Comparison of ENCODE assay signal across 19 mouse cellular contexts in genomic region chr1:132922257-132922656, GRCm38 (mm10). TPM values are rescaled to one million over a fixed set of nuclear protein-coding genes. Genes with fewer than 3 reads are reported as not detected.
DNase-seq lines count a peak whose midpoint lies in the region; ATAC-seq lines count a peak whose summit lies in the region.
"Had no signal": no experiment of that assay in that cellular context is flagged by ENCODE, and none has a peak within 500 bp of the region (broad histone marks: within the 10 kb centered on the region; RNA-seq: fewer than 3 reads in every experiment).

No protein-coding gene starts in this region.

- H3K27me3 ChIP-seq in forebrain, embryonic 10.5 days (ENCODE audit: poor library complexity, severe bottlenecking), result peaks cover 43% of the 10 kb centered on the region
- no peaks in the 10 kb centered on the region for H3K27me3 ChIP-seq in forebrain, embryonic 16.5 days (replicated peaks; ENCODE audit: control insufficient read depth, insufficient read depth, low read length)
- no peaks in the 10 kb centered on the region for H3K27me3 ChIP-seq in forebrain, embryonic 15.5 days
- no peaks in the 10 kb centered on the region for H3K27me3 ChIP-seq in hindbrain, embryonic 16.5 days (replicated peaks; ENCODE audit: control insufficient read depth, insufficient read depth, low read length)
- H3K27me3 ChIP-seq in midbrain, embryonic 16.5 days (ENCODE audit: control insufficient read depth, insufficient read depth, low read depth, low read length), result no peaks in the 10 kb centered on the region
- peaks cover 6% of the 10 kb centered on the region; the same call in 1 of the 2 replicates for H3K27me3 ChIP-seq in intestine, embryonic 15.5 days (replicated peaks)
- H3K27me3 ChIP-seq: neural tube, embryonic 12.5 days had no signal

- WGBS in forebrain, embryonic 10.5 days, result 84% methylated on average over 9 of the region's 9 CpGs
- WGBS in forebrain, embryonic 16.5 days, result 52% methylated on average over 9 of the region's 9 CpGs
- WGBS in forebrain, embryonic 15.5 days, result 36% methylated on average over 9 of the region's 9 CpGs
- WGBS in hindbrain, embryonic 16.5 days, result 70% methylated on average over 9 of the region's 9 CpGs
- 57% methylated on average over 9 of the region's 9 CpGs for WGBS in midbrain, embryonic 16.5 days
- WGBS in intestine, embryonic 15.5 days, result 88% methylated on average over 9 of the region's 9 CpGs

- no peaks in the 10 kb centered on the region for H3K36me3 ChIP-seq in forebrain, embryonic 10.5 days (replicated peaks)
- no peaks in the 10 kb centered on the region for H3K36me3 ChIP-seq in forebrain, embryonic 16.5 days (ENCODE audit: control insufficient read depth, insufficient read depth)
- H3K36me3 ChIP-seq in forebrain, embryonic 15.5 days, result no peaks in the 10 kb centered on the region
- H3K36me3 ChIP-seq in hindbrain, embryonic 16.5 days (ENCODE audit: control insufficient read depth, insufficient read depth, low read length), result no peaks in the 10 kb centered on the region
- no peaks in the 10 kb centered on the region for H3K36me3 ChIP-seq in midbrain, embryonic 16.5 days (ENCODE audit: control insufficient read depth, insufficient read depth, low read length)
- no peaks in the 10 kb centered on the region for H3K36me3 ChIP-seq in intestine, embryonic 15.5 days
- H3K36me3 ChIP-seq: neural tube, embryonic 12.5 days had no signal

- H3K4me3 ChIP-seq in forebrain, embryonic 10.5 days, result no peak overlapping the region
- H3K4me3 ChIP-seq in forebrain, embryonic 16.5 days (replicated peaks; ENCODE audit: low read length), result no peak overlapping the region
- H3K4me3 ChIP-seq in forebrain, embryonic 15.5 days, result no peak overlapping the region
- H3K4me3 ChIP-seq in hindbrain, embryonic 16.5 days (ENCODE audit: low read length), result no peak overlapping the region
- no peak overlapping the region for H3K4me3 ChIP-seq in midbrain, embryonic 16.5 days (ENCODE audit: low read depth, low read length)
- H3K4me3 ChIP-seq in intestine, embryonic 15.5 days (replicated peaks), result no peak overlapping the region
- H3K4me3 ChIP-seq: gastrocnemius, adult 2 months; neural tube, embryonic 12.5 days had no signal

- H3K4me2 ChIP-seq in forebrain, embryonic 16.5 days (ENCODE audit: low read length), result no peak overlapping the region
- no peak overlapping the region for H3K4me2 ChIP-seq in forebrain, embryonic 15.5 days (replicated peaks)
- H3K4me2 ChIP-seq in hindbrain, embryonic 16.5 days (ENCODE audit: low read length), result no peak overlapping the region
- H3K4me2 ChIP-seq in midbrain, embryonic 16.5 days (ENCODE audit: low read length), result no peak overlapping the region
- H3K4me2 ChIP-seq in intestine, embryonic 15.5 days (replicated peaks), result no peak overlapping the region
- H3K4me2 ChIP-seq: lung, embryonic 14.5 days; neural tube, embryonic 12.5 days had no signal

- peak overlapping the region; percentile 69; the same call in 1 of the 2 replicates for H3K27ac ChIP-seq in forebrain, embryonic 10.5 days
- H3K27ac ChIP-seq in forebrain, embryonic 16.5 days (ENCODE audit: low read length), result no peak overlapping the region; the same call in 1 of the 2 replicates
- peak overlapping the region; percentile 72 for H3K27ac ChIP-seq in forebrain, embryonic 15.5 days (replicated peaks)
- peak overlapping the region; percentile 16 for H3K27ac ChIP-seq in hindbrain, embryonic 16.5 days (ENCODE audit: low read depth, low read length)
- peak overlapping the region; percentile 1; the same call in 1 of the 2 replicates for H3K27ac ChIP-seq in midbrain, embryonic 16.5 days (ENCODE audit: low read length)
- no peak overlapping the region for H3K27ac ChIP-seq in intestine, embryonic 15.5 days
- H3K27ac ChIP-seq: gastrocnemius, adult 2 months; neural tube, embryonic 12.5 days had no signal

- no peak for ATAC-seq in forebrain, embryonic 16.5 days
- ATAC-seq in forebrain, embryonic 15.5 days (replicated peaks), result peak; percentile 30; the same call in 1 of the 2 replicates
- no peak for ATAC-seq in hindbrain, embryonic 16.5 days
- ATAC-seq in midbrain, embryonic 16.5 days, result no peak
- no peak for ATAC-seq in intestine, embryonic 15.5 days

- no peak overlapping the region for H3K9ac ChIP-seq in forebrain, embryonic 16.5 days (replicated peaks; ENCODE audit: low read depth, low read length)
- H3K9ac ChIP-seq in forebrain, embryonic 15.5 days (replicated peaks), result no peak overlapping the region
- H3K9ac ChIP-seq in hindbrain, embryonic 16.5 days (ENCODE audit: low read depth, low read length), result no peak overlapping the region; the same call in 1 of the 2 replicates
- H3K9ac ChIP-seq in midbrain, embryonic 16.5 days (ENCODE audit: low read depth, low read length), result no peak overlapping the region
- H3K9ac ChIP-seq in intestine, embryonic 15.5 days, result no peak overlapping the region
- H3K9ac ChIP-seq: lung, embryonic 14.5 days; neural tube, embryonic 12.5 days had no signal

- peaks cover 43% of the 10 kb centered on the region for H3K4me1 ChIP-seq in forebrain, embryonic 10.5 days
- H3K4me1 ChIP-seq in forebrain, embryonic 16.5 days (replicated peaks; ENCODE audit: control insufficient read depth, insufficient read depth, low read length), result peaks cover 33% of the 10 kb centered on the region
- H3K4me1 ChIP-seq in forebrain, embryonic 15.5 days, result peaks cover 45% of the 10 kb centered on the region
- peaks cover 39% of the 10 kb centered on the region for H3K4me1 ChIP-seq in hindbrain, embryonic 16.5 days (ENCODE audit: control insufficient read depth, insufficient read depth, low read depth, low read length)
- peaks cover 35% of the 10 kb centered on the region for H3K4me1 ChIP-seq in midbrain, embryonic 16.5 days (ENCODE audit: control insufficient read depth, insufficient read depth, low read length)
- peaks cover 4% of the 10 kb centered on the region for H3K4me1 ChIP-seq in intestine, embryonic 15.5 days (replicated peaks)

- no peak for DNase-seq in forebrain, embryonic 10.5 days (ENCODE audit: extremely low spot score, low spot score)
- DNase-seq in thymus, adult 18-20 months, result no peak
- DNase-seq in Muller cell, postnatal 12 days (ENCODE audit: inconsistent ontology term), result no peak
- DNase-seq: adrenal gland, adult 2 months; cerebellum, adult 18-20 months; gastrocnemius, adult 2 months; heart, adult 18-20 months; kidney, adult 8-10 months; left cerebral cortex, postnatal 4 days; lung, embryonic 14.5 days; lung, postnatal 4 days; thymus, postnatal 4 days had no signal

- H3K9me3 ChIP-seq in forebrain, embryonic 10.5 days, result no peaks in the 10 kb centered on the region
- H3K9me3 ChIP-seq in forebrain, embryonic 16.5 days (ENCODE audit: control insufficient read depth, low read length), result no peaks in the 10 kb centered on the region
- H3K9me3 ChIP-seq in forebrain, embryonic 15.5 days, result no peaks in the 10 kb centered on the region
- H3K9me3 ChIP-seq in hindbrain, embryonic 16.5 days (ENCODE audit: control insufficient read depth, low read length), result no peaks in the 10 kb centered on the region
- no peaks in the 10 kb centered on the region for H3K9me3 ChIP-seq in midbrain, embryonic 16.5 days (replicated peaks; ENCODE audit: control insufficient read depth, low read length, poor library complexity, severe bottlenecking)
- H3K9me3 ChIP-seq in intestine, embryonic 15.5 days, result no peaks in the 10 kb centered on the region
- H3K9me3 ChIP-seq: neural tube, embryonic 12.5 days had no signal

RNA-seq across cellular contexts. Expression of gene Lrrn2, which starts 42.2 kb away (rescaled TPM):
- 5.5 and 6.0 TPM in 2 replicates for polyA plus RNA-seq in forebrain, embryonic 10.5 days (2016; fragmentation: Nextera tagmentation; extraction: Ambion mirVana)
- polyA plus RNA-seq in forebrain, embryonic 16.5 days (2015; fragmentation: Nextera tagmentation; extraction: Ambion mirVana), result 48.6 and 53.8 TPM in 2 replicates
- 47.8 and 50.3 TPM in 2 replicates for polyA plus RNA-seq in forebrain, embryonic 15.5 days (2015; fragmentation: Nextera tagmentation; extraction: Ambion mirVana)
- polyA plus RNA-seq in hindbrain, embryonic 16.5 days (2015; fragmentation: Nextera tagmentation; extraction: Ambion mirVana), result 56.5 and 57.7 TPM in 2 replicates
- 59.1 and 61.4 TPM in 2 replicates for polyA plus RNA-seq in midbrain, embryonic 16.5 days (2015; fragmentation: Nextera tagmentation; extraction: Ambion mirVana)
- 4.9 TPM in 2 replicates for polyA plus RNA-seq in intestine, embryonic 15.5 days (2015; fragmentation: Nextera tagmentation; extraction: Ambion mirVana)
- polyA plus RNA-seq: liver, adult 2 months had no signal

Comparison
In these comparisons a context has a peak if more than half of its experiments do, and no peak if none do; other contexts are left out.
1. H3K27ac ChIP-seq: peak in forebrain, embryonic 10.5 days (single experiment), forebrain, embryonic 15.5 days (single experiment), hindbrain, embryonic 16.5 days (single experiment) and midbrain, embryonic 16.5 days (single experiment); none in forebrain, embryonic 16.5 days (single experiment) and intestine, embryonic 15.5 days (single experiment).